Mouse (Mus musculus) myocyte (in vitro differentiated cells): ENCODE measurements around the gene Uso1. TPM values are rescaled to one million over a fixed set of nuclear protein-coding genes. Genes with fewer than 3 reads are reported as not detected.
A peak's percentile ranks its signal among the peaks of the same experiment; 100 is the strongest.

Source experiments
- H3K27me3 ChIP-seq: one replicate; pipeline ENCODE4 v1.6.1; 2011; ENCODE audit not compliant: control insufficient read depth, insufficient read depth, insufficient read length
- H3K36me3 ChIP-seq: one replicate; pipeline ENCODE4 v1.6.1; 2011; ENCODE audit not compliant: control insufficient read depth, insufficient read depth
- H3K4me2 ChIP-seq: one replicate; pipeline ENCODE4 v1.6.1; 2011; ENCODE audit warnings: low read depth, control low read depth
- H3K4me3 ChIP-seq: one replicate; pipeline ENCODE4 v1.5.1; 2011; ENCODE audit warnings: mild to moderate bottlenecking, control low read depth, moderate library complexity
- H3K79me2 ChIP-seq: one replicate; pipeline ENCODE4 v1.6.1; 2011; ENCODE audit not compliant: control insufficient read depth, insufficient read depth
- H3ac ChIP-seq: one replicate; pipeline ENCODE4 v1.6.1; 2011; ENCODE audit not compliant: control insufficient read depth, insufficient read length
- CEBPB ChIP-seq: IDR thresholded peaks from 2 replicates; pipeline ENCODE4 v1.6.1; 2011; ENCODE audit warnings: mild to moderate bottlenecking, moderate library complexity; ENCODE audit not compliant: poor library complexity, insufficient read depth, severe bottlenecking
- E2F4 ChIP-seq: IDR thresholded peaks from one replicate; pipeline ENCODE4 v1.6.1; 2011; ENCODE audit warnings: mild to moderate bottlenecking, control low read depth, moderate library complexity; ENCODE audit not compliant: insufficient read depth
- MAX ChIP-seq: IDR thresholded peaks from one replicate; pipeline ENCODE4 v1.6.1; 2011; ENCODE audit warnings: low read depth, mild to moderate bottlenecking, control low read depth
- MYOD1 ChIP-seq, 3 experiments: IDR thresholded peaks; one replicate each; pipeline ENCODE4 v1.6.1; 2011; ENCODE audit warnings: control low read depth in 2 of 3, low read depth in 2 of 3, mild to moderate bottlenecking in 2 of 3, moderate library complexity in 1 of 3; ENCODE audit not compliant: insufficient read length in 2 of 3, control insufficient read depth in 1 of 3
- MYOG ChIP-seq, 3 experiments: IDR thresholded peaks; one replicate each; pipeline ENCODE4 v1.6.1; 2011; ENCODE audit warnings: control low read depth in 2 of 3, low read depth in 2 of 3, mild to moderate bottlenecking in 2 of 3; ENCODE audit not compliant: insufficient read length in 2 of 3, control insufficient read depth in 1 of 3, insufficient read depth in 1 of 3
- POLR2A ChIP-seq: IDR thresholded peaks from one replicate; pipeline ENCODE4 v1.6.1; 2011; ENCODE audit warnings: low read depth, mild to moderate bottlenecking, control low read depth, moderate library complexity; ENCODE audit not compliant: insufficient read length
- POLR2AphosphoS2 ChIP-seq: IDR thresholded peaks from one replicate; pipeline ENCODE4 v1.6.1; 2011; ENCODE audit warnings: low read depth, control low read depth; ENCODE audit not compliant: insufficient read length
- REST ChIP-seq: IDR thresholded peaks from one replicate; pipeline ENCODE4 v1.6.1; 2011; ENCODE audit warnings: mild to moderate bottlenecking, control low read depth, moderate library complexity; ENCODE audit not compliant: insufficient read depth, insufficient read length
- SRF ChIP-seq: IDR thresholded peaks from one replicate; pipeline ENCODE4 v1.6.1; 2011; ENCODE audit warnings: low read depth; ENCODE audit not compliant: control insufficient read depth, insufficient read length
- TCF12 ChIP-seq: IDR thresholded peaks from one replicate; pipeline ENCODE4 v1.6.1; 2011; ENCODE audit warnings: mild to moderate bottlenecking, control low read depth; ENCODE audit not compliant: poor library complexity, insufficient read depth, severe bottlenecking
- TCF3 ChIP-seq: IDR thresholded peaks from one replicate; pipeline ENCODE4 v1.6.1; 2011; ENCODE audit warnings: low read depth, control low read depth; ENCODE audit not compliant: insufficient read length
- USF1 ChIP-seq: IDR thresholded peaks from one replicate; pipeline ENCODE4 v1.6.1; 2011; ENCODE audit warnings: low read depth, mild to moderate bottlenecking, control low read depth, moderate library complexity
- polyA plus RNA-seq: library from polyadenylated mRNA; unstranded; fragments of >200 nt; fragmentation: generic; extraction: Trizol; gene quantifications from one replicate; pipeline ENCODE4 v1.2.1, GENCODE M21; 2012; ENCODE audit warnings: missing spikeins

The Uso1 gene
- polyA plus RNA-seq, 1 experiment: 55.2 TPM

DNA sequence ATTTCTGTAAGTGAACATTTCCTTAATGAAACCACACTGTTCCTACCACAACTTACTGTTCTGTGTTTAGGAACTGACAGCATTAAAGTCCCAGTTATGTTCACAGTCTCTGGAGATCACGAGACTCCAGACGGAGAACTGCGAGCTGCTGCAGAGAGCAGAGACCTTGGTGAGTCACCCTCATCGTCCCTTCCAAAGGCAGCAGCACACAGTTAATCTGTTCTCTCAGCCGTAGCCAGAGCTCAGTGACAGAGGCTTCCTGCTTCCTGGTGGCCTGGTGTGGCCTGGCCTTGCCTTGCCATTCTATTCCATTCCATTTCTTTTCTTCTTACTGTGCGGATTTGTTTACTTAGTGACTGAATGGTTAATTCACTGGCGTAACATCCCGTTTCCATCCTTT is 60.5 kb downstream of the Uso1 start:
- Histone ChIP-seq H3ac (no peak overlapping the region), H3K79me2 (no peaks in the 10 kb centered on the region), H3K4me3 (no peak overlapping the region), H3K36me3 (peaks cover 54% of the 10 kb centered on the region), H3K4me2 (no peak overlapping the region), H3K27me3 (no peaks in the 10 kb centered on the region)
- TF ChIP-seq SRF (no peak), CEBPB (no peak), POLR2A (no peak), TCF3 (no peak), REST (no peak), POLR2AphosphoS2 (no peak), TCF12 (no peak), MYOD1 (IDR thresholded peaks at IDR 0.05; ENCODE audit: control insufficient read depth in 1 of 3, insufficient read length in 2 of 3, low read depth in 2 of 3) (no peak), E2F4 (no peak), MYOG (IDR thresholded peaks at IDR 0.05; ENCODE audit: control insufficient read depth in 1 of 3, insufficient read depth in 1 of 3, insufficient read length in 2 of 3, low read depth in 2 of 3) (no peak), MAX (no peak), USF1 (no peak)

DNA sequence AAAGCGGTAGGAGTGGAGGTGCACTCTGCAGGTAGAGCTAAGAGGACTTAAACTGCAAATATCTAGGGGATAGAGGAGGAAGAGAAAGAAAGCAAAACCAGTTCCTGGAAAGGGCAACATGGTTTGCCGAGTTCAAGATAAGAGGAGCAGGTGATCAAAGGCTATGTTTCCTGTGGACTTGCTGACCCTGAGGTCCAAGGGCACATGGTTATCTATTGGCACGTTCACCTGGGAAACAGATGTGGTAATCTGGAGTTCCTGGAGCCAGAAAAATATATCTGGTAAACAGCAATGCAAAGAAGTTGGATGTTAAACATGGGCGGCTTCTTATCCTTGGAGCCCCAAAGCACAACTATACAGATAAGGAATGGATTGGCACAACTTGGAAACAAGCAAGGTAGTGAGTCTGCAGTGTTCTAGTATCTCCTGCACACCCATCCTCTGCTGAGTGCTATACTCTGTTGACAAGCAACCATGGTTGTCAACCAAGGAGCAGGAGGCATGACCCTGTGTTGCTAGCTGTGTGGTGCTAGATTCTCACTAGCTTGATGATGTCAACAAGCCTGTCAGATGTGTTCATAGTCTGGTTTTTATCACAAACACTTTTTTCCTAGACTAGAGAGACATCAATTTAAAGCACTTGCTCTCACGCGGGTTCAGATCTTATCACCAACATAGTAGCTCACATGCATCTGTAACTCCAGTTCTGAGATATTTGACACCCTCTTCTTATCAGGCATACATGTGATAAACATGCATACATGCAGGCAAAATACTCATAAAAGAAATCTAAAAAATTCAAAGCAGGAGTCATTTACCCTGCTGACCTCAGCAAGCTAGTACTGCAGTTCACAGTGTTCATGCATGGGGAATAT is 66.7 kb downstream of the Uso1 start:
- Histone ChIP-seq H3K4me3 (no peak overlapping the region), H3ac (no peak overlapping the region), H3K36me3 (peaks cover 52% of the 10 kb centered on the region), H3K27me3 (no peaks in the 10 kb centered on the region), H3K4me2 (no peak overlapping the region), H3K79me2 (no peaks in the 10 kb centered on the region)
- TF ChIP-seq POLR2AphosphoS2 (no peak), CEBPB (no peak), TCF3 (no peak), TCF12 (no peak), SRF (no peak), REST (no peak), MAX (no peak), MYOG (IDR thresholded peaks at IDR 0.05; ENCODE audit: control insufficient read depth in 1 of 3, insufficient read depth in 1 of 3, insufficient read length in 2 of 3, low read depth in 2 of 3) (no peak), MYOD1 (IDR thresholded peaks at IDR 0.05; ENCODE audit: control insufficient read depth in 1 of 3, insufficient read length in 2 of 3, low read depth in 2 of 3) (no peak), POLR2A (no peak), E2F4 (no peak), USF1 (no peak)

DNA sequence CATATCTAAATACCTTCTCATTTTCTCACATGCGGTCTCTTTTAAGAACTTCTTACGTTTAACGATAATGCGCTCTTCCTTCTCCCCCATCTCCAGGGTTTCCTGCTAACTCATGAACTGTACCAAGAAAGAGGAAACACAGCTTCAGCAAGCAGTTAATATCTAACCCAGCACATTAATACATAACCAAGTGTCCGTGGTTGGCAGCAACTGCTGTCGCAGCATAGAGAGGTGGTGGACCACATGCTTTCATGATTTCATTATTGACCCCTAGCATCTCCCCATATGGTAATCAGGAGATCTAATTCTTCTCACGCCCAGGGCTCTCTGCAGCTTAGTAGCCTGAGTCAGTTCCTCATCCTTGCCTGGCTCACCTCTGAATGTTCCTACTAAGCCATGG is 67.4 kb downstream of the Uso1 start:
- no peak overlapping the region for H3ac ChIP-seq
- TF ChIP-seq MYOG (IDR thresholded peaks at IDR 0.05; ENCODE audit: control insufficient read depth in 1 of 3, insufficient read depth in 1 of 3, insufficient read length in 2 of 3, low read depth in 2 of 3) (no peak), USF1 (no peak), TCF12 (no peak), TCF3 (no peak), POLR2AphosphoS2 (no peak), CEBPB (no peak), POLR2A (no peak), MAX (no peak)
- H3K27me3 ChIP-seq: no peaks in the 10 kb centered on the region
- no peak overlapping the region for H3K4me3 ChIP-seq
- peaks cover 45% of the 10 kb centered on the region for H3K36me3 ChIP-seq
- peak overlapping the region; percentile 37 for H3K4me2 ChIP-seq
- no peaks in the 10 kb centered on the region for H3K79me2 ChIP-seq

DNA sequence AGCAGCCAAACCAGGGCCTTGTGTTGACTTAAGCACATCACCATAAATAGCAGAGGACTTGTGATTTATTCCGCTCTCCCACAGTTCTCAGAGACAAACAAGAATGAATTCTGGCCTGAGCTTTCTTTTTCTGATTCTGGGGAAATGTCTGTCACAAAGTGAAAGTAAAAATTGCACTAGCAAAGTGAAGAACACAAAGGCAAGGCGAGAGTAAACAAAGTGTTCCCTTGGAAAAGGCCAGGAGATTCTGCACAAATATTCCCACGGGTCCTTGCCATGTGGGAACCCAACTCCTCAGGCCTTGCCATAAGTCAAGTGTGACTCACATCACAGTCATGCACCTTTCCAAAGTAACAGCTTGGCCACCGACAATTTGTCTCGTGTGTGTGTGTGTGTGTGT is 68.0 kb downstream of the Uso1 start:
- Histone ChIP-seq H3K79me2 (no peaks in the 10 kb centered on the region), H3K36me3 (peaks cover 41% of the 10 kb centered on the region), H3K4me2 (peak overlapping the region; percentile 37), H3K27me3 (no peaks in the 10 kb centered on the region), H3K4me3 (no peak overlapping the region), H3ac (no peak overlapping the region)
- TF ChIP-seq POLR2A (no peak), E2F4 (no peak), CEBPB (no peak)

DNA sequence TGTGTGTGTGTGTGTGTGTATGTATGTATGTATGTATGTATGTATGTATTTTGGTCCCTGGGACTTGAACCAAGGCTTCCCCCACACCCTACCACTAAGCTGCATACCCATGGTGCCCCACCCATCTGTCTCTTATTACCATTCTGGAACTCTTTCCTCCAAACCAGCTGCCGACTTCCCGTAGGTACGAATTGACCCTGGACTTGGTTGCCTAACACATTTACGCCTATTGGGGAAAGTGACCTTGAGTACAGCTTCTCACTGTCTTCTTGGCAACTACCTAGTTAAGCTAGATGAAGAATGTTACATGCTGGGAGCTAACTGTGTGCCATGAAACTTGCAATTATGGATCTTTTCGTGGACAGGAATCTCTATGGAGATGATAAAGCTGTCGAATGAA is 68.4 kb downstream of the Uso1 start:
- Histone ChIP-seq H3ac (no peak overlapping the region), H3K4me2 (peak overlapping the region; percentile 37), H3K79me2 (no peaks in the 10 kb centered on the region), H3K27me3 (no peaks in the 10 kb centered on the region), H3K4me3 (no peak overlapping the region), H3K36me3 (peaks cover 38% of the 10 kb centered on the region)
- TF ChIP-seq E2F4 (no peak), CEBPB (no peak), POLR2A (no peak), MYOD1 (IDR thresholded peaks at IDR 0.05; ENCODE audit: control insufficient read depth in 1 of 3, insufficient read length in 2 of 3, low read depth in 2 of 3) (no peak), TCF12 (no peak), REST (no peak), MAX (no peak), USF1 (no peak), SRF (no peak), MYOG (IDR thresholded peaks at IDR 0.05; ENCODE audit: control insufficient read depth in 1 of 3, insufficient read depth in 1 of 3, insufficient read length in 2 of 3, low read depth in 2 of 3) (no peak), POLR2AphosphoS2 (no peak), TCF3 (no peak)
